Mouse (Mus musculus): Measurements from ENCODE around the gene Rpusd3.

Gene Rpusd3

DNA sequence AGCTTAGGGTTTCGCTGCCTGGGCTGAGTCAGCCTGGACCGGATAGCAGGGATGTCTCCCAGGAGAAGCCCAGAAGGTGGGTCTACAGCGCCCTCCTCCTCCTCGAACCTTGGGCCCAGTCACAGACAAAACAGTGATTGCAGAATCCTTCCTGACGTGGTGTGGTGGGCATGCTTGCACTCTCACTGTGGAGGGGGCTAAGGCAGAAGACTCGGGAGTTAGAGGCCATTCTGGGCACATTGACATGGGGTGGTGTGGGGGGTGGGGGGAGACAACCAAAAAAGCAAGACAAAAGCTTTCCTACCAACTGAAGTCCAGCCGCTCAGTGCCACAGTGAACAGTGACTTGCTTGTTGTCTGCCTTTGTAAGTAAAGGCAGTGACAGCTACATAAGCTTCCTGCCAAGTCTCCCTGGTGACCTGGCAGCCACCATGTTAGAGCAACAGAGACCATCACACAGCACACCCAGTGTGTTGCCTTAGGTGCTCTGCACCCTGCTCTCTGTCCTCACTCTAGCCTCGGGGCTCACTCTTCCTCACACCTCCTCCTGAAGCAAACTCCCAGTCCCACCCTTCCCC lies 34.7 kb downstream of the Rpusd3 start:
- DNase-seq: peak in 1 of 2 experiments; percentile 18

- no peak for DNase-seq
These were observed 38.7 kb downstream of the Rpusd3 start for GRCm38 (mm10) chr6:113380480-113380879.

- DNase-seq: no peak
These were observed 39.9 kb downstream of the Rpusd3 start for GRCm38 (mm10) chr6:113379246-113379645.

DNA sequence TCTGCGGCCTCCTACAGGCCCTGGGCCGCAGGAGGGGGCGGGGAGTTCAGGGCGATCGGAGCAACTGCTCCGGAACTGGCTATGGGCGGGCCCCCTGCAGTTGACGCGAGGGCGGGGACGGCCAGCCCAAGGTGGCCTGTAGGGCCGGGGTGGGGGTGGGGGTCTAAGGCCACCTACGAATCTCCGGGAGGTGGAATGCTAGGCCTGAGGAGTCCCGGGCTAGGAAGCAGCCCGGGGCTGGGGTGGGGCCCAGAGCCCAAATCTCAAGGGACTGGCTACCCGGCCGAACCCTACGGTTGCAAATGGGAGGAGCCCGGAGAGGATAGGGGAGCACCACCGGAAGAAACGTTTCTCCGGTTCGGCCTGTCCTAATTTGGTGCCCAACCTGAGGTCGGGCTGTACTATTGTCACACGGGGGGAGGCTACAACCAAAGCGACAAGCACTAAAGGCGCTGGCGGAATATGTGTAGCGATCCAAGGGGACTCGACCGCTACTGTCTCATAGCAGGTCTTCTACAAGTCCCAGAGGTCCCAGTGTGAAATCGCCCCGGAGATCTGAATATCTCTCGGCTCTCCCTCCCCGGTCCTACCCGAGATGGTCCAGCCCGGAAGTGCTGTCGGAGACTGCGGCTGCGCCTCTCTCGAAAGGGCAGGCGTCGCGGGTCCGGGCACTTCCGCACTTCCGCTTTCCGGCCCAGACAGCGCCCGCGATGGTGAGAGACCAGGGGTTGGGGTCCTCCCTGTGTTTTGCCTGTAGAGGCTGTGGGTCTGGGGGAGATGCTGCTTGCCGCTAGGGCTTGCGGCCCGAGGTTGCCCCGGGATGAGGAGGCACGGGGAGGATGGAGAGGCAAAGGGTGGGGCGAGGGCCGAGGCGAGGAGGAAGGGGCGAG lies 41.4 kb downstream of the Rpusd3 start, which contains the start of the genes Tada3 and Arpc4:
Gene Tada3, minus strand, starts transcription at position 388 of the 890 bp plus-strand sequence.
Gene Arpc4, plus strand, starts transcription at position 620 of the 890 bp plus-strand sequence.
- peak; percentile 87 to 91 for DNase-seq

DNA sequence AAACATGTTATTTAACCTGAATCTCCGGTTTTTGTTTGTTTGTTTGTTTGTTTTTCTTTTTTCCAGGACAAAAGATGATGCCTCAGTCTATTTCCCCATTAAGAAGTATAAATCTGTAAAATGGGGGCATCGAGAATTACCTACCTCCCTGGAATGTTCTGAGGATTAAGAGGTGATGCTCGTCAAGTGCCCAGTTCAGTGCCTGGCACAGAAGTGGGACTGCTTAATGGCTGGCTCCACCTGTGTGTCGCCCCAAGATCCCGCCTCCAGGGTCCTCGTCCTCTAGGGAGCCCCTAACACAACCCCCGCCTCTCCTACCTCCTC lies 42.0 kb downstream of the Rpusd3 start:
- DNase-seq: no peak

DNA sequence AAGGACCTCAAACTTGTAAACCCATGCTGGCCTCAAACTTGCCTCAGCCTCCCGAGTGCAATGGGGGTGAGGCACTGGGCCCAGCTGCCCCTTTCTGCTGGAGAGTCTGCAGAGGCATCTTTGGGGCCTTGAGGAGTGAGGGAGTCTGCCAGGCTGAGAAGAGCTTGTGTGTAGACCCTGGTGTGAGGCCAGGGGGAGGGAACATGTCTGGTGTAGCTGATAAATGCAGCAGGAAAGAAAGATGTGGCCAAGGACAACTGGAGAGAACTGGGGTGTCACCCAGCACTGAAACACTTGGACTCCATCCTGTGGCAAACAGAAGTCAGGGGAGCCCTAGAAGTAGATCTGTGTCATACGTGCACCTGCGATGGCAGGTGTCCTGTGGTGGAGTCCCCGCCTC lies 45.6 kb downstream of the Rpusd3 start:
- no peak for DNase-seq

DNA sequence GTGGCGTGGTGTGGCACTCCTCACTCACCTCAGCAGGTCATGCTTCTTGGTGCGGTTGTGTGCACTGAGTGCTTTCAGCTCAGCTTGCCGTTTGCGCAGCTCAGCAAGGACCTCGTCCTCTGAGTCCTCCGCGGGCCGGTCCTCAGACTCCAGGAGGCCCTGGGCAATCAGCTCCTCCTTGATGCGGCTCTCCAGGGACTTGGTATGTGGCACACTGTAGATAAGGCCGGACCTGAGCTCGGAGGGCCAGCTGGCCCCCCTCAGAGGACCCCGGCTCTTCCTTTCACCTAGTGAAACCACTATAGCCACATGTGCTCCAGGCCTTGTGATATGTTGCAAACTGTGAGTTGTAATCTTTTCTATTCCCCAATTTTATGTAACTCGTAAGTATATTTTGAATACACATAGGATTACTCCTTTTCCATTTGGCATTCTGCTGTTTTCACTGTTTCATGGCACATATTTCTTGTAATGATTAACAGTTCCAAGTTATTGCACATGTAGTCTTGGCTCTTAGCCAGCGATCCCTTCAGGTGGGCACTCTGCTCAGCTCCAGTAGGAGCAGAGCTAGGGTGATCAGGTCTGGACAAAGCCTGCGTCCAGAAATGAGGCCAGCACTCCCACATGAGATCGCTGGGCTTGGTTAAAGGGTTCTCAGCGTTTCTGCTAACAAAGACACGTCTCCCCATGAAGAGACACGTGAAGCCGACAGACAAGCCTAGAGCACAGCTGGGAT lies 48.8 kb downstream of the Rpusd3 start:
- DNase-seq: no peak

DNA sequence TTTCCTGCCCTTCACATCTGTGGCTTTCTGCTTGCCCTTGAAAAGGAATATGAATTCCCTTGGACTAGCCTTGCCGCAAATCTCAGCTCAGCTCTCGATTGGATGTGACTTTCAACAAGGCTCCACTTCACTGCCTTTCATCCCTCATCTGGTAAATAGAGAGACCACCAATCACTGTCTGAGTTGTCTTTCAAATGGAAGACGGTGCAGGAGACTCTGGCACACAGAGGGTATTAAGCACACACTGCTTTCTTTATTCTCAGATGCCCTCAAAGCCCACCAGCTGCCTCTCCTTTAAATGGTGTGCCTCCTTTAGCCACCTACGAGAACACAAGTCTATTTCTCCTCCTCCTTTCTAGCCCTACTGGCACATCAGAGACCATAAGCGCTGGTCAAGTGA lies 50.6 kb downstream of the Rpusd3 start:
- DNase-seq: no peak

- DNase-seq: no peak
These were observed 51.0 kb downstream of the Rpusd3 start for GRCm38 (mm10) chr6:113368124-113368523.

DNA sequence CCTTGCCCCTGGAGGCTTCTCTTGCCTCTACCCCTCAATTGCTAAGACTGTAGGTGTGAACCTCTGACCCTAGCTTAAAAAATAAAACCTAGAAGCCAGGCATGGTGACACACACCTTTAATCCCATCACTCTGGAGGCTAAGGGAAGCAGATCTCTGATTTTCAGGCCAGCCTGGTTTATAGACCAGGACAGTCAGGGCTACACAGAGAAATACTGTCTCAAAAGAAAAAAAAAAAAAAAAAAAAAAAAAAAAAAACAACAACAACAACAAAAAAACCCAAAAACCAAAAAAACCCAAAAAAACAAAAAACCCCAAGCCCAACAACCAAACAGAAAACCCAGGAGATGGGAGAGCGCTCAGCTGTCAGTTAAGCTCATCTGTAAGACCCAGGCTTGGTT lies 51.6 kb downstream of the Rpusd3 start:
- DNase-seq: no peak

DNA sequence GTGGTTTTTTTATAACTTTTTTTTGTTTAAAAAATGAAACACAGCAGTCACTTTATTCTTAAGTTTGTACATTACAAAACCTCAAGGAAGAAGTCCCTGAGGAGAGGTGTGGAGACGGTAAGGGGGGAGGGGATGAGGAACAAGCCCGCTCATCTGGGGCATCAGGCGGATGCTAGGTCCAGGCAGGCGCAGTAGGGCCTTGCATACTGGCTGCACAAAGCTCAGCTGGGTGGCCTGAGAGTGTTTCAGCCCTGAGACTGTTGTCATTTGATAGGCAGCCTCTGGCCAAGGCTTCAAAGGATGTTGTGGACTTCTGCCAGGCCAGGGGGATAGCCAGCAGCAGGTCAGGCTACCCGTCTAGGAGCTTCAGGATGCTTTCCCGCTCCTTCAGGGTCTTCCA lies 52.5 kb downstream of the Rpusd3 start:
- DNase-seq: no peak

Measured in cerebellum, adult 18-20 months (tissue).